In the genomic region with DNA sequence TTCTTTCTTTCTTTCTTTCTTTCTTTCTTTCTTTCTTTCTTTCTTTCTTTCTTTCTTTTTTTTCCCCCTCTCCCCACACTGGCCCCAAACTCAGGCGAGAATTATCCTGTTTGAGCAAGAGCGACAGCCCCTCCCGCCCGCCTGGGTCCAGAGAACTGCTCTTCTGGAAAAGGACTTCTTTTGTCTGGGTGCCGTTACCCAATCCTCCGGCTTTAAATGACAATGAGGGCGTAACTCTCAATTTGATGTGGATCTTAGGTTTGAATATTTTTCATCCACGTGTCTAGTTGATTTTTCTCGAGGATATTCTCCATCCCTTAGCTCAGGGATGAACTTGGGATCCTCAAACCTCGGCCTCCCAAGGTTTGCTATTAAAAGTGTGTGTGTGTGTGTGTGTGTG, we compare ENCODE assay signal across 8 mouse cellular contexts.
DNase-seq lines count a peak whose midpoint lies in the region; ATAC-seq and TF ChIP-seq lines count a peak whose summit lies in the region.

No protein-coding gene starts in this region.

- peak overlapping the region; percentile 50 for H3K4me2 ChIP-seq in liver, embryonic 12.5 days
- no peak overlapping the region; the same call in 1 of the 2 replicates for H3K4me2 ChIP-seq in liver, embryonic 11.5 days
- H3K4me2 ChIP-seq in embryonic facial prominence, embryonic 15.5 days (replicated peaks), result peak overlapping the region; percentile 44
- peak overlapping the region; percentile 55; the same call in 1 of the 2 replicates for H3K4me2 ChIP-seq in intestine, embryonic 16.5 days (ENCODE audit: low read depth, low read length)

- H3K27me3 ChIP-seq in liver, embryonic 12.5 days (replicated peaks), result no peaks in the 10 kb centered on the region
- no peaks in the 10 kb centered on the region for H3K27me3 ChIP-seq in liver, embryonic 11.5 days (replicated peaks; ENCODE audit: control insufficient read depth, insufficient read depth, low read length)
- no peaks in the 10 kb centered on the region for H3K27me3 ChIP-seq in embryonic facial prominence, embryonic 15.5 days
- no peaks in the 10 kb centered on the region for H3K27me3 ChIP-seq in intestine, embryonic 16.5 days (replicated peaks; ENCODE audit: control insufficient read depth, insufficient read depth, low read length)

- 33% methylated on average over 10 of the region's 10 CpGs for WGBS in liver, embryonic 12.5 days (ENCODE audit: insufficient replicate concordance)
- WGBS in liver, embryonic 11.5 days, result 50% methylated on average over 10 of the region's 10 CpGs
- 14% methylated on average over 10 of the region's 10 CpGs for WGBS in embryonic facial prominence, embryonic 15.5 days
- WGBS in intestine, embryonic 16.5 days, result 35% methylated on average over 10 of the region's 10 CpGs
- 8% methylated on average over 10 of the region's 10 CpGs for WGBS in olfactory bulb, adult 2 months

- no peak for DNase-seq in liver, embryonic 11.5 days (ENCODE audit: low spot score)
- DNase-seq in adrenal gland, adult 2 months, result no peak
- no peak for DNase-seq in urinary bladder, postnatal 25 days (ENCODE audit: low spot score)

- TF ChIP-seq CTCF in olfactory bulb, adult 2 months (IDR thresholded peaks at IDR 0.05; ENCODE audit: insufficient read depth, low read depth, low read length), result no peak

- H3K9me3 ChIP-seq in liver, embryonic 12.5 days (replicated peaks), result no peaks in the 10 kb centered on the region
- no peaks in the 10 kb centered on the region for H3K9me3 ChIP-seq in liver, embryonic 11.5 days (ENCODE audit: control insufficient read depth, low read length)
- H3K9me3 ChIP-seq in embryonic facial prominence, embryonic 15.5 days (replicated peaks), result no peaks in the 10 kb centered on the region
- H3K9me3 ChIP-seq in intestine, embryonic 16.5 days (ENCODE audit: control insufficient read depth, low read length), result no peaks in the 10 kb centered on the region

- H3K27ac ChIP-seq in liver, embryonic 12.5 days, result no peak overlapping the region
- no peak overlapping the region for H3K27ac ChIP-seq in liver, embryonic 11.5 days (ENCODE audit: low read depth, low read length)
- H3K27ac ChIP-seq in embryonic facial prominence, embryonic 15.5 days (replicated peaks), result no peak overlapping the region
- H3K27ac ChIP-seq in intestine, embryonic 16.5 days (ENCODE audit: low read length), result no peak overlapping the region
- no peak overlapping the region for H3K27ac ChIP-seq in olfactory bulb, adult 2 months (ENCODE audit: insufficient read depth, low read depth, low read length)

- no peak overlapping the region for H3K4me3 ChIP-seq in liver, embryonic 12.5 days
- H3K4me3 ChIP-seq in liver, embryonic 11.5 days (ENCODE audit: low read depth, low read length), result no peak overlapping the region
- H3K4me3 ChIP-seq in embryonic facial prominence, embryonic 15.5 days (replicated peaks), result peak overlapping the region; percentile 35
- no peak overlapping the region for H3K4me3 ChIP-seq in intestine, embryonic 16.5 days (ENCODE audit: low read length)
- H3K4me3 ChIP-seq in olfactory bulb, adult 2 months (ENCODE audit: insufficient read depth, low read depth, low read length), result 0 out of 2 replicates have a peak overlapping the region, but pooled peaks have one; percentile 14

- no peak for ATAC-seq in liver, embryonic 12.5 days
- ATAC-seq in liver, embryonic 11.5 days (replicated peaks; ENCODE audit: low FRiP score), result no peak
- no peak for ATAC-seq in embryonic facial prominence, embryonic 15.5 days (ENCODE audit: insufficient number of reproducible peaks, low FRiP score, low TSS enrichment, low read depth)
- ATAC-seq in intestine, embryonic 16.5 days, result no peak
- ATAC-seq in erythroblast, adult 5-6 weeks (replicated peaks; ENCODE audit: low FRiP score, poor library complexity, severe bottlenecking), result no peak

- no peak overlapping the region for H3K9ac ChIP-seq in liver, embryonic 12.5 days
- H3K9ac ChIP-seq in liver, embryonic 11.5 days (ENCODE audit: low read depth, low read length), result no peak overlapping the region
- H3K9ac ChIP-seq in embryonic facial prominence, embryonic 15.5 days, result no peak overlapping the region
- H3K9ac ChIP-seq in intestine, embryonic 16.5 days (ENCODE audit: low read depth, low read length), result no peak overlapping the region

- H3K36me3 ChIP-seq in liver, embryonic 12.5 days, result no peaks in the 10 kb centered on the region
- no peaks in the 10 kb centered on the region for H3K36me3 ChIP-seq in liver, embryonic 11.5 days (ENCODE audit: control insufficient read depth, insufficient read depth, low read length)
- H3K36me3 ChIP-seq in embryonic facial prominence, embryonic 15.5 days, result no peaks in the 10 kb centered on the region
- H3K36me3 ChIP-seq in intestine, embryonic 16.5 days (ENCODE audit: control insufficient read depth, insufficient read depth, low read length), result no peaks in the 10 kb centered on the region

- TF ChIP-seq POLR2A in olfactory bulb, adult 2 months (IDR thresholded peaks at IDR 0.05; ENCODE audit: insufficient read depth, low read depth, low read length), result no peak

- no peaks in the 10 kb centered on the region for H3K4me1 ChIP-seq in liver, embryonic 12.5 days
- no peaks in the 10 kb centered on the region for H3K4me1 ChIP-seq in liver, embryonic 11.5 days (replicated peaks; ENCODE audit: control insufficient read depth, insufficient read depth, low read length)
- no peaks in the 10 kb centered on the region for H3K4me1 ChIP-seq in embryonic facial prominence, embryonic 15.5 days
- H3K4me1 ChIP-seq in intestine, embryonic 16.5 days (ENCODE audit: control insufficient read depth, insufficient read depth, low read length), result no peaks in the 10 kb centered on the region
- H3K4me1 ChIP-seq in olfactory bulb, adult 2 months (ENCODE audit: control insufficient read depth, insufficient read depth, low read length), result peaks cover 2% of the 10 kb centered on the region; the same call in 1 of the 2 replicates

Comparison
In these comparisons a context has a peak if more than half of its experiments do, and no peak if none do; other contexts are left out.
1. H3K4me3 ChIP-seq: peak in embryonic facial prominence, embryonic 15.5 days (single experiment) and olfactory bulb, adult 2 months (single experiment); none in liver, embryonic 12.5 days (single experiment), liver, embryonic 11.5 days (single experiment) and intestine, embryonic 16.5 days (single experiment).